Mouse (Mus musculus) limb, embryonic 11.5 days (tissue): ENCODE measurements around the gene Adh6a. TPM values are rescaled to one million over a fixed set of nuclear protein-coding genes. Genes with fewer than 3 reads are reported as not detected.

ENCODE experiments used
- ATAC-seq: fragments of 200-750 bp; cut with Nextera tagmentation; 2 replicates; pipeline ENCODE4 v1.8.0; 2017; ENCODE audit warnings: low read depth; ENCODE audit not compliant: insufficient number of reproducible peaks, low FRiP score, low TSS enrichment
- DNase-seq: peaks from one replicate; pipeline ENCODE4 v3.0.0-alpha.2; 2015; ENCODE audit warnings: low spot score
- H3K27ac ChIP-seq: fragments of 300-500 bp; sonication (generic); replicated peaks from 2 replicates; pipeline ENCODE4 v1.5.1; 2014; ENCODE audit warnings: low read depth, mild to moderate bottlenecking, low read length
- H3K27me3 ChIP-seq: fragments of 300-500 bp; sonication (generic); 2 replicates; pipeline ENCODE4 v1.6.1; 2014; ENCODE audit warnings: mild to moderate bottlenecking, low read length, mixed read lengths; ENCODE audit not compliant: control insufficient read depth, insufficient read depth
- H3K36me3 ChIP-seq: fragments of 300-500 bp; sonication (generic); 2 replicates; pipeline ENCODE4 v1.6.1; 2014; ENCODE audit warnings: mild to moderate bottlenecking, low read length, moderate library complexity, mixed read lengths; ENCODE audit not compliant: control insufficient read depth, insufficient read depth
- H3K4me1 ChIP-seq: fragments of 300-500 bp; sonication (generic); 2 replicates; pipeline ENCODE4 v1.6.1; 2014; ENCODE audit warnings: low read length, mixed read lengths; ENCODE audit not compliant: control insufficient read depth, insufficient read depth
- H3K4me2 ChIP-seq: fragments of 300-500 bp; sonication (generic); 2 replicates; pipeline ENCODE4 v1.6.1; 2014; ENCODE audit warnings: low read depth, mild to moderate bottlenecking, moderate library complexity; ENCODE audit not compliant: severe bottlenecking
- H3K4me3 ChIP-seq: fragments of 300-500 bp; sonication (generic); 2 replicates; pipeline ENCODE4 v1.5.1; 2014; ENCODE audit warnings: low read depth, low read length
- H3K9ac ChIP-seq: fragments of 300-500 bp; sonication (generic); 2 replicates; pipeline ENCODE4 v1.6.1; 2014; ENCODE audit warnings: mild to moderate bottlenecking, low read length
- H3K9me3 ChIP-seq: fragments of 300-500 bp; sonication (generic); 2 replicates; pipeline ENCODE4 v1.6.1; 2016; ENCODE audit warnings: low read length; ENCODE audit not compliant: control insufficient read depth
- WGBS: fragments of 180-500 bp; shearing (Covaris S2); extraction: QIAGEN DNeasy Blood & Tissue Kit; methylation state at CpG from one replicate; pipeline ENCODE4 v1.1.7; 2014; 5-methylcytosine and 5-hydroxymethylcytosine counted together
- polyA plus RNA-seq: library from polyadenylated mRNA; unstranded; fragments of >200 nt; fragmentation: Nextera tagmentation; extraction: Ambion mirVana; gene quantifications from 2 replicates; pipeline ENCODE4 v1.2.1, GENCODE M21; 2014

The Adh6a gene
- polyA plus RNA-seq, 1 experiment from 2014 or later, result not detected

GRCm38 (mm10) chr3:138305486-138306289, 7.4 kb upstream of the Adh6a start:
- 50% methylated on average over 10 of the region's 10 CpGs for WGBS
- Histone ChIP-seq H3K9ac (no peak overlapping the region), H3K27me3 (no peaks in the 10 kb centered on the region), H3K4me3 (no peak overlapping the region), H3K36me3 (no peaks in the 10 kb centered on the region), H3K9me3 (no peaks in the 10 kb centered on the region), H3K4me2 (no peak overlapping the region), H3K27ac (no peak overlapping the region), H3K4me1 (no peaks in the 10 kb centered on the region)
- DNase-seq, result no peak
- no peak for ATAC-seq

- Histone ChIP-seq H3K4me2 (no peak overlapping the region), H3K36me3 (no peaks in the 10 kb centered on the region), H3K27me3 (no peaks in the 10 kb centered on the region), H3K9ac (no peak overlapping the region), H3K4me1 (no peaks in the 10 kb centered on the region), H3K27ac (no peak overlapping the region), H3K4me3 (no peak overlapping the region), H3K9me3 (no peaks in the 10 kb centered on the region)
- ATAC-seq (no peak), DNase-seq (no peak)
- 28% methylated on average over 8 of the region's 8 CpGs for WGBS
These were observed 6.8 kb upstream of the Adh6a start for GRCm38 (mm10) chr3:138306290-138306683.

DNA sequence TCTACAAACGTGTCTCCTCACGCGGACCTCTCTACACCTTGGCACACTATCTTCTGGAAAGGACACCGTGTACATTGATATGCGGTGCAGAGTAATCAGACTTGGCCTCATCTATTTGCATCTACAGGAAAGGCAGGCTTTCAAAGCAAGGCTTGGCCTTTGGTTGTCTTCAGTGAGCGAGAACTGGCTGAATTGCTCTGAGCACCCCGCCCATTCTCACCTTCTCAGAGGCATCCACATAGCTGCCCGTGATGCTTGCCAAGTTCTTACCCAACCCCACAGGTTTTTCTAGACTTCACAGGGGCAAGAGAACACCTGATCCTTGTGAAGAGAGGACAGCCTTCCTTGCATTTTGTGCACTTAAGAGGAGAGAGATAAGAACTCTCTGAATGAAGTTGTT, 3.2 kb upstream of the Adh6a start:
- no peak for ATAC-seq
- no peak overlapping the region for H3K27ac ChIP-seq
- no peak overlapping the region for H3K4me2 ChIP-seq
- H3K9me3 ChIP-seq, result no peaks in the 10 kb centered on the region
- H3K9ac ChIP-seq, result no peak overlapping the region
- no peak overlapping the region for H3K4me3 ChIP-seq
- WGBS, result 85% methylated on average over 8 of the region's 8 CpGs
- H3K27me3 ChIP-seq, result no peaks in the 10 kb centered on the region
- no peaks in the 10 kb centered on the region for H3K36me3 ChIP-seq
- no peak for DNase-seq
- no peaks in the 10 kb centered on the region for H3K4me1 ChIP-seq

DNA sequence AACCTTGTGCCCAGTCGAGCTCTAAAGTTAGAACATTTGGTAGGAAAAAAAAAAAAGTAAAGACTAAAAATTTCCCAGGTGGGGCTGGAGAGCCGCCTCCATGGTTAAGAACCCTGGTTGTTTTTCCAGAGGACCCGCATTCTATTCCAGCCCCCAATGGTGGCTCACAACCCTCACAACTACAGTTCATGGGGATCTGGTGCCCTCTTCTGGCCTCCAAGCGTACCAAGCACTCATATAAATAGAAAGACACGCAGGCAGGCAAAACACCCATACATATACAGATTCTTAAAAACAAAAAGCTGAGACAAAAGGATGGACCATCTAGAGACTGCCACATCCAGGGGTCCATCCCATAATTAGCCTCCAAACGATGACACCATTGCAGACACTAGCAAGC, 2.1 kb upstream of the Adh6a start:
- H3K9me3 ChIP-seq, result no peaks in the 10 kb centered on the region
- no peak overlapping the region for H3K4me3 ChIP-seq
- no peaks in the 10 kb centered on the region for H3K27me3 ChIP-seq
- H3K4me1 ChIP-seq, result no peaks in the 10 kb centered on the region
- no peak overlapping the region for H3K27ac ChIP-seq
- no peak overlapping the region for H3K9ac ChIP-seq
- no peak overlapping the region for H3K4me2 ChIP-seq
- DNase-seq (no peak), ATAC-seq (no peak)
- no peaks in the 10 kb centered on the region for H3K36me3 ChIP-seq
- 90% methylated on average over 6 of the region's 6 CpGs for WGBS

GRCm38 (mm10) chr3:138316908-138317472, 3.9 kb downstream of the Adh6a start:
- H3K27ac ChIP-seq, result no peak overlapping the region
- no peak overlapping the region for H3K4me3 ChIP-seq
- DNase-seq, result no peak
- no peaks in the 10 kb centered on the region for H3K4me1 ChIP-seq
- no peak overlapping the region for H3K9ac ChIP-seq
- ATAC-seq, result no peak
- 85% methylated on average over 2 of the region's 2 CpGs for WGBS
- no peaks in the 10 kb centered on the region for H3K9me3 ChIP-seq
- no peak overlapping the region for H3K4me2 ChIP-seq
- H3K36me3 ChIP-seq, result no peaks in the 10 kb centered on the region
- no peaks in the 10 kb centered on the region for H3K27me3 ChIP-seq

DNA sequence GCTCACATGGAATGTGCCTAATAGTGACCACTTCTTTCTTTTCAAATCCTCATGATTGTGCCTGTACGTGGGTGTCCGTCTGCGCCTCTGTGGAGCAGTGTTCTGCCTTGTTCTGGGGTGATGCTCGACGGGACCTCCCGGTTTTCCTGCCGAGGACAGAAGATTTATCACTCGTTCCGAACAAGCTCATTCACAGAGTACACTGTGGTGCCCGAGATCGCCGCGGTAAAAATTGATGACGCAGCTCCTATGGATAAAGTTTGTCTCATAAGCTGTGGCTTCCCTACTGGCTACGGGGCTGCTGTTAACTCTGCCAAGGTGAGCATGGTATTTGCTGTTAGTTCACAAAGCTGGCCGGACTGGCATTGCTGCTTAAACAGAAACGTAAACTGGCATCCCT, 11.9 kb downstream of the Adh6a start:
- no peaks in the 10 kb centered on the region for H3K36me3 ChIP-seq
- H3K4me1 ChIP-seq, result no peaks in the 10 kb centered on the region
- 91% methylated on average over 17 of the region's 17 CpGs for WGBS
- no peak for ATAC-seq
- H3K9me3 ChIP-seq, result no peaks in the 10 kb centered on the region
- DNase-seq, result no peak
- no peak overlapping the region for H3K9ac ChIP-seq
- H3K27me3 ChIP-seq, result no peaks in the 10 kb centered on the region
- H3K4me2 ChIP-seq, result no peak overlapping the region
- H3K27ac ChIP-seq, result no peak overlapping the region
- H3K4me3 ChIP-seq, result no peak overlapping the region

DNA sequence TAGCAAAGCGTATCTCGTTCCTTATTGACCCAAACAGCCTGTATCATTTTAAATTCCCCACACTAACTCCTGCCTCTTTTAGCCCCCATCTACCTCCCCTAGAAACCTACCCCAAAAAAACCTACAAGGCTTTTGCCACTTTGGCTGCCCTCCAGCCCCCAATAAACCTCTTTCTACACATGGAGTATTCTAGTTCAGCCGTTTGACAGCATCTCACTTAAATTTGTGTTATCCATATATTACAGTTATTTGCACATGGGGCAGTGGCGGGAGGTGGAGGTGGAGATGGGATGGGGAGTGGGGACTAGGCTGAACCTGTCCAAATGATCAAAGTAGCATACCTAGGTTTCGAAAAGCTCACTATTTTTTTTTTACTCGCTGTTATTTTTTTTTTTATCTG, 12.4 kb downstream of the Adh6a start:
- DNase-seq (no peak), ATAC-seq (no peak)
- Histone ChIP-seq H3K4me2 (no peak overlapping the region), H3K36me3 (no peaks in the 10 kb centered on the region), H3K27ac (no peak overlapping the region), H3K27me3 (no peaks in the 10 kb centered on the region), H3K9me3 (no peaks in the 10 kb centered on the region), H3K4me3 (no peak overlapping the region), H3K4me1 (no peaks in the 10 kb centered on the region), H3K9ac (no peak overlapping the region)
- WGBS, result 90% methylated on average over 6 of the region's 6 CpGs

- Histone ChIP-seq H3K9ac (no peak overlapping the region), H3K4me1 (no peaks in the 10 kb centered on the region), H3K4me2 (no peak overlapping the region), H3K9me3 (no peaks in the 10 kb centered on the region), H3K27ac (no peak overlapping the region), H3K27me3 (no peaks in the 10 kb centered on the region), H3K36me3 (no peaks in the 10 kb centered on the region), H3K4me3 (no peak overlapping the region)
- ATAC-seq (no peak), DNase-seq (no peak)
- 86% methylated on average over 8 of the region's 8 CpGs for WGBS
These were observed 20.8 kb downstream of the Adh6a start for GRCm38 (mm10) chr3:138333910-138334309.
